Mouse (Mus musculus): Measurements from ENCODE around the gene Tbata.

Tbata gene

DNA sequence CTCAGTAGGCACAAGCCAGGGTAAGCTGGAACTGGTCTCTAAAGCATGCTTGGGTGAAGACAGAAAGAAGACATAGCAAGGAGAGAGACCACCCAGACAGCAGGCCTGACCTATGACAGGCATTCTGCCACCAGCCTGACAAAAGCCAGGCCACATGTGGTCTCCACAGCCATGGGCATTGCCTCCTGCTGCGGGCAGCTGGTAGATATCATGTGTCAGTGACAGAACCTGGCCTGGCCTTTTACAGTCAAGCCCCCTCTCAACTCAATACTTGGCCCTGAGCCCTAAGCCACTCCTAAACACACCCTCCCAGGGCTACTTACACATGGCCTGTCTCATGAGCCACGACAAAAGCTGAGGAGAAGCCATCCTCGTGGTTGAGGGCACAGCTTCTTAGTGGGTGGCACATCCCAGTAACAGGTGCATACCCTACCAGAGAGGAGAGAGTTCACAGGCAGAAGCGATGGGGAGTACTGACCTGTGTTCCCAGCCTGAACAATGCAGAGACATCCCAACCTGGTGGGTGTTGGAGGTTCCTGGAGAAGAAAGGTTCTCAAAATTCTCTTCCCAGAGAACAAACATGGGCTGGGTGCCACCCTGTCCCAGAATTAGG, 55.1 kb downstream of the Tbata start:
- no peak for TF ChIP-seq NANOG (IDR thresholded peaks at IDR 0.05; ENCODE audit: borderline replicate concordance, low read length)
- no peak for TF ChIP-seq POU5F1 (IDR thresholded peaks at IDR 0.05; ENCODE audit: borderline replicate concordance, low read length)
- no peak for TF ChIP-seq CTCF (conservative IDR thresholded peaks at IDR 0.05; ENCODE audit: low read length)
- H3K9me3 ChIP-seq (ENCODE audit: low read length) = no peaks in the 10 kb centered on the region
- peaks cover 70% of the 10 kb centered on the region for H3K36me3 ChIP-seq (ENCODE audit: insufficient read depth, low read length)
- H3K27me3 ChIP-seq (ENCODE audit: insufficient read depth, low read length) = no peaks in the 10 kb centered on the region
- H3K4me3 ChIP-seq (replicated peaks; ENCODE audit: low read length) = peak overlapping the region; percentile 17; the same call in 1 of the 2 replicates
- H3K4me1 ChIP-seq (replicated peaks; ENCODE audit: low read depth, low read length) = peaks cover 96% of the 10 kb centered on the region

DNA sequence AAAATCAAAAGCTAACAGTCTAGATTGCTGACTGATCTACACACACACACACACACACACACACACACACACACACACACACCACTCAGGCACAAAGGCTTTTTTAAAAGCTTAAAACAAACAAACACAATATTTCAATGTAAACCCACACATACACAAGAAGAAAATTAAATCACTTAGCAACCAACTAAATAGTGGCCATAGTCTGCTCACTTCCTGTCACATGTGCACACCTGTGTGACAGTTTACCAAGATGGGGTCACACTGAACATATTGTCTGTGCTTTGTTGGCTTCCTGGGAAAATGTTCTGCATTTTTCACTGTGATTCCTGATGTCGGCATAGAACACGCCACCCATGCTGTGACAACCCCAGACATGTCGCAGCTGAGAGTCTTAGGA, 60.0 kb downstream of the Tbata start:
- H3K9me3 ChIP-seq (ENCODE audit: low read length) = no peaks in the 10 kb centered on the region

DNA sequence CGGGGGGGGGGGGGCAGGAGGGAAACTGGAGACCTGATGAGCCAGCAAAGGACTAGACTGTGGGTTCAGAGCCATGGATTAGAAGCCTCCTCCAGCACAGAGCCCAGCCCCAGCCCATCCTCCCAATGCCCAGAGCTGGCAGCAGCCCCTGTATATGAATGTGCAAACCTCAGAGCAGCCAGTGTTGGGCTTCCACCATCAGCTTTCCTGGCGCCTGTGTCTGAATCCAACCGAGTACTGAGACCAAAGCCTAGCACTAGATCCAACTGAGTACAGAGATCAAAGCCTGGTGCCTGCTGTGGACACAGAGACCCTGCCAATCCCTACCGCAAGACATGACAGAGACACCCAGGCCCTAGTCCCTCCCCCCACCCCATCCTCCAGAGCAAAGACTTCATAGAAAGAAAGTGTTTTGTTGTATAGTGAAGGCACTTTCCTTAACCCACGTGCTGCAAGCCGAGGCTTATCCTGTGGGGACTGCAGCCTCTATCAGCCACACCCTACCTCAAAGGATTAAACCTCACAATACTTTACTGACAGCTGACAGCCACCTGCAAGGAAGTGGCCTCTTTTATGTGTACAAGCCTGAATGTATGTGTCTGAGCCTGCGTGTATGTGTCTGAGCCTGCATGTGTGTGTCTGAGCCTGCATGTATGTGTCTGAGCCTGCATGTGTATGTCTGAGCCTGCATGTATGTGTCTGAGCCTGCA, 61.3 kb downstream of the Tbata start:
- H3K4me1 ChIP-seq (replicated peaks; ENCODE audit: low read depth, low read length) = peaks cover 99% of the 10 kb centered on the region
- H3K36me3 ChIP-seq (ENCODE audit: insufficient read depth, low read length) = peaks cover 36% of the 10 kb centered on the region
- H3K9me3 ChIP-seq (ENCODE audit: low read length) = no peaks in the 10 kb centered on the region
- H3K4me3 ChIP-seq (replicated peaks; ENCODE audit: low read length) = no peak overlapping the region
- H3K27me3 ChIP-seq (ENCODE audit: insufficient read depth, low read length) = no peaks in the 10 kb centered on the region
- TF ChIP-seq POU5F1 (IDR thresholded peaks at IDR 0.05; ENCODE audit: borderline replicate concordance, low read length) (no peak), CTCF (conservative IDR thresholded peaks at IDR 0.05; ENCODE audit: low read length) (no peak), NANOG (IDR thresholded peaks at IDR 0.05; ENCODE audit: borderline replicate concordance, low read length) (no peak)

More for the DNA sequence above, 60.0 kb downstream of the Tbata start:
- Histone ChIP-seq H3K4me3 (replicated peaks; ENCODE audit: low read length) (no peak overlapping the region), H3K4me1 (replicated peaks; ENCODE audit: low read depth, low read length) (peaks cover 96% of the 10 kb centered on the region), H3K36me3 (ENCODE audit: insufficient read depth, low read length) (peaks cover 44% of the 10 kb centered on the region), H3K27me3 (ENCODE audit: insufficient read depth, low read length) (no peaks in the 10 kb centered on the region)
- TF ChIP-seq CTCF (conservative IDR thresholded peaks at IDR 0.05; ENCODE audit: low read length) (no peak), POU5F1 (IDR thresholded peaks at IDR 0.05; ENCODE audit: borderline replicate concordance, low read length) (no peak), NANOG (IDR thresholded peaks at IDR 0.05; ENCODE audit: borderline replicate concordance, low read length) (no peak)

DNA sequence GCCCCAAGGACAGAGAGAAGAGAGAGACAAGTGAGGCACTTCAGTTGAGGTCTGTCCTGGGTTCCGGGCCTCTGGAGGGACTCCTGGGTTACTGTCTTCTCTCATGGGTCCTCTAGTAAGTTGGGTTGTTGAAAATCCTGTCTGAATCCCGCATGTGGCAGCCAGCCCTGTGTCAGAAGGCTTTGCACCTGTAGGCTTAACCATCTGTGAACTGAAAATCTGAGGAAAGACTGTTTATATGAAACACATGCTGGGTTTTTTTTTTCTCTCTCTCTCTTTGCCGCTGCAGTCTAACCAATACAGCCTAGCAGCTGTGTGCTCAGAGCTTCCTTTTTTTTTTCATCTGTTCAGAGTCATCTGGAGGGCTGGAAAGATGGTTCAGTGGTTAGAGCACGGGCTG, 62.6 kb downstream of the Tbata start:
- Histone ChIP-seq H3K9me3 (ENCODE audit: low read length) (no peaks in the 10 kb centered on the region), H3K4me3 (replicated peaks; ENCODE audit: low read length) (no peak overlapping the region), H3K4me1 (replicated peaks; ENCODE audit: low read depth, low read length) (peaks cover 99% of the 10 kb centered on the region), H3K27me3 (ENCODE audit: insufficient read depth, low read length) (no peaks in the 10 kb centered on the region), H3K36me3 (ENCODE audit: insufficient read depth, low read length) (peaks cover 23% of the 10 kb centered on the region)
- TF ChIP-seq NANOG (IDR thresholded peaks at IDR 0.05; ENCODE audit: borderline replicate concordance, low read length) (no peak), CTCF (conservative IDR thresholded peaks at IDR 0.05; ENCODE audit: low read length) (no peak), POU5F1 (IDR thresholded peaks at IDR 0.05; ENCODE audit: borderline replicate concordance, low read length) (no peak)

DNA sequence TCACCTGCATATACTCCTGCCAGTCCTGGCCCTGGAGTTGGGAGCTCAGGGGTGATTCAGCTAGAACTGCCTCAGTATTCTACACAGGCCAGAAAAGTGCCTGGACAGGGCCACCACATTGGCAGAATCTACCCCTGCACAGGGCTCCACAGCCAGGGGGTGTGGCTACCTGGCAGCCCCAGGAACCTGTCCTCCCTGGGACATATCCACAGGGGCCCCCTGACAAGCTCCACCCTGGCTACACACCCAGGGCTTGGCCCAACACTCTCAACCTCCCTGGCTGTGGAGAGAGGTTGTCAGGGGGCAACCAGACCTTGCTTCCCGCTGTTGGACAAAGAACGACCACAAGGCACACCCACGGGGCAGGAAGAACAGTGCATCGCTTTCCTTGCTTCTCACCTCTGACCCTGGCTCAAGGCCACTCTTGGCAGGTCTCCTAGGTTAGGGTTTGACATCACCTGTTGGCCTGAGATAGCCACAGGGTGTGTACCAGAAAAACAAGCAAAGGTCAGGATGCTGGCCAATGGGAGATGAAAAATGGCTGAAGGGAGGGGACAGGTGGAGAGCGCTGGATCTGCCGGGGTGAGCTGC, 64.0 kb downstream of the Tbata start:
- H3K9me3 ChIP-seq (ENCODE audit: low read length) = no peaks in the 10 kb centered on the region
- peaks cover 18% of the 10 kb centered on the region for H3K36me3 ChIP-seq (ENCODE audit: insufficient read depth, low read length)
- H3K27me3 ChIP-seq (ENCODE audit: insufficient read depth, low read length) = no peaks in the 10 kb centered on the region
- H3K4me1 ChIP-seq (replicated peaks; ENCODE audit: low read depth, low read length) = peaks cover 100% of the 10 kb centered on the region
- peak overlapping the region; percentile 60 for H3K4me3 ChIP-seq (replicated peaks; ENCODE audit: low read length)
- TF ChIP-seq POU5F1 (IDR thresholded peaks at IDR 0.05; ENCODE audit: borderline replicate concordance, low read length) (no peak), NANOG (IDR thresholded peaks at IDR 0.05; ENCODE audit: borderline replicate concordance, low read length) (no peak), CTCF (conservative IDR thresholded peaks at IDR 0.05; ENCODE audit: low read length) (no peak)

DNA sequence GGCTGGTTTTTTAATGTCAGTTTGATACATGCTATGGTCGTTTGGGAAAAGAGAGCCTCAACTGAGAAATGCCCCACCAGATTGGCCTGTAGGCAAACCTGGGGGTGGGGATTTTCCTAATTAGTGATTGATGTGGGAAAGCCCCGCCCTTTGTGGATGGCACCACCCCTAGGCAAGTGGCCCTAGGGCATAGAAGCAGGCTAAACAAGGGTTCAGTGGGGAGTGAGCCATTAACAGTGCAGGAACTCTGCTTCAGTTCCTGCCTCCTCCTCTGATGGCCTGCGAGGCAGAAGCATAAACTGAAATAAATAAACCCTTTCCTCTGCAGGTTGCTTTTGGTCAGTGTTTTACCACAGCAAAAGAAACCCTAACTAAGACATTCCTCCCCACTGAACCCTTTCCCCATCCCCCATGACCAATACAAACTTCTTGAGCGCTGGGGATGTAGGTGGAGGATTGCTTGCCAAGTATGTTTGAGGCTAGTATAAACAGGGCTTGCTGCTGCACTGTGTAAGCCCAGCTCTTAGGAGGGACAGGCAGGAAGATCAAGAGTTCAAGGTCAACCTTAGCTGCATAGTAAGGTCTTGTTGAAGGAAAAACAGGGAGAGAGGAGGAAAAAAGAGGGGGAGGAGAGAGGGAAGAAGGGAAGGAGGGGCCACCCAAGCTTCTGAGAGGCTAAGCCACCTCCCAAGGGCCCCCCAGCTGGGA, 65.1 kb downstream of the Tbata start:
- Histone ChIP-seq H3K4me1 (replicated peaks; ENCODE audit: low read depth, low read length) (peaks cover 100% of the 10 kb centered on the region), H3K36me3 (ENCODE audit: insufficient read depth, low read length) (peaks cover 18% of the 10 kb centered on the region), H3K27me3 (ENCODE audit: insufficient read depth, low read length) (no peaks in the 10 kb centered on the region), H3K9me3 (ENCODE audit: low read length) (no peaks in the 10 kb centered on the region), H3K4me3 (replicated peaks; ENCODE audit: low read length) (peak overlapping the region; percentile 60)
- TF ChIP-seq NANOG (IDR thresholded peaks at IDR 0.05; ENCODE audit: borderline replicate concordance, low read length) = no peak
- no peak for TF ChIP-seq CTCF (conservative IDR thresholded peaks at IDR 0.05; ENCODE audit: low read length)
- TF ChIP-seq POU5F1 (IDR thresholded peaks at IDR 0.05; ENCODE audit: borderline replicate concordance, low read length) = no peak

DNA sequence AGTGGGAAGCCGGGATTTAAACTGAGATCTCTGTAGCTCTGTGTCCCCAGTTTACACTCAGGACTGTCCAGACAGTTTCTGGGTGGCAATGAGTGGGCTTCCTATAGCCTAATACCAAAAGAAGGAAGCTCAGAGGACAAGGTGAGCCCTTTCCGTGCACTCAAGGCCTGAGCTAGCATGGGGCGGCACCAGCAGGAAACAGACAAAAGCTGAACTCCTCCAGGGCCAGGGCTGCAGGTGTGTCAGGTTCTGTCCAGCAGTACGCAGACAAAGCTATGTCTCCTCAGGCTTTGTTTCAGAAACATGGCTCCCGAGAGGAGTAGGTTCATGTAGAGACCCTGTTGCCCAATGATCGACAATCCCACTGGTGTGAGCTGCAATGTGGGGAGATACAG, 65.6 kb downstream of the Tbata start:
- TF ChIP-seq POU5F1 (IDR thresholded peaks at IDR 0.05; ENCODE audit: borderline replicate concordance, low read length) = no peak
- no peak for TF ChIP-seq CTCF (conservative IDR thresholded peaks at IDR 0.05; ENCODE audit: low read length)
- TF ChIP-seq NANOG (IDR thresholded peaks at IDR 0.05; ENCODE audit: borderline replicate concordance, low read length) = no peak
- Histone ChIP-seq H3K4me3 (replicated peaks; ENCODE audit: low read length) (peak overlapping the region; percentile 60), H3K27me3 (ENCODE audit: insufficient read depth, low read length) (no peaks in the 10 kb centered on the region), H3K36me3 (ENCODE audit: insufficient read depth, low read length) (peaks cover 18% of the 10 kb centered on the region), H3K4me1 (replicated peaks; ENCODE audit: low read depth, low read length) (peaks cover 100% of the 10 kb centered on the region), H3K9me3 (ENCODE audit: low read length) (no peaks in the 10 kb centered on the region)

Data from E14TG2a.4 (cell line).